Mouse (Mus musculus): ENCODE measurements around the gene Parp11.

DNA sequence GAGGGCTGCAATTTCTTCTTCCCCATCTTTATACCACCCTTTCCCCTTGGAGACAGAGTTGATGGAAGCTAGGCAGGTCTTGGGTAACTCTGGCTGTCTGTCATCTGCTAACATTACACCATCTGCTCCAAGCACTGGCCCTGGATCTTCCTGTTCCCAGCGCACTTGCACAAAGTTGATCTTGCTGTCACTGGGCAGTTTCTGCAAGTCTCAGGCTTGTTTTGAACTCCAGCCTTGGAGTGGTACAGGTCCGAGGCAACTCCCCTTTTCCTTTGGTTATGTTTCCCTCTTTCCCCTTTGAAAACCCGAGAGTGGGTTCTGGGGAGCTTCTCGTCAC lies 12.0 kb upstream of the Parp11 start:
- TF ChIP-seq CTCF (IDR thresholded peaks at IDR 0.05; ENCODE audit: extremely low read depth, insufficient read depth, insufficient read length, insufficient replicate concordance) (no peak), POLR2A (IDR thresholded peaks at IDR 0.05; ENCODE audit: low read depth, low read length) (no peak)

Data from spleen, adult 2 months (tissue).